ENCODE assay signal across 8 mouse cellular contexts in genomic region chr1:135770896-135771572, GRCm38 (mm10). TPM values are rescaled to one million over a fixed set of nuclear protein-coding genes. Genes with fewer than 3 reads are reported as not detected.
DNase-seq lines count a peak whose midpoint lies in the region; ATAC-seq and TF ChIP-seq lines count a peak whose summit lies in the region.

No protein-coding gene starts in this region.

- H3K9me3 ChIP-seq in kidney, embryonic 15.5 days (replicated peaks) = no peaks in the 10 kb centered on the region
- H3K9me3 ChIP-seq in heart, embryonic 14.5 days (ENCODE audit: control insufficient read depth, low read length) = no peaks in the 10 kb centered on the region
- H3K9me3 ChIP-seq in liver, embryonic 12.5 days (replicated peaks) = no peaks in the 10 kb centered on the region

- no peak overlapping the region for H3K4me2 ChIP-seq in kidney, embryonic 15.5 days
- H3K4me2 ChIP-seq in heart, embryonic 14.5 days (ENCODE audit: low read length) = peak overlapping the region; percentile 9
- H3K4me2 ChIP-seq in liver, embryonic 12.5 days = no peak overlapping the region

- no peak overlapping the region for H3K4me3 ChIP-seq in kidney, embryonic 15.5 days (replicated peaks)
- H3K4me3 ChIP-seq in bone marrow macrophage, adult 2 months (ENCODE audit: insufficient read depth, low read length) = no peak overlapping the region
- H3K4me3 ChIP-seq in heart, embryonic 14.5 days (ENCODE audit: control insufficient read depth in 1 of 2, insufficient read depth in 1 of 2, low read depth in 1 of 2, low read length in 2 of 2) = no peak overlapping the region
- no peak overlapping the region for H3K4me3 ChIP-seq in liver, embryonic 12.5 days

- WGBS in kidney, embryonic 15.5 days = 39% methylated on average over 12 of the region's 12 CpGs
- WGBS in heart, embryonic 14.5 days = 28% methylated on average over 12 of the region's 12 CpGs
- WGBS in liver, embryonic 12.5 days (ENCODE audit: insufficient replicate concordance) = 37% methylated on average over 12 of the region's 12 CpGs

- peak overlapping the region; percentile 34 for H3K27ac ChIP-seq in kidney, embryonic 15.5 days
- H3K27ac ChIP-seq in bone marrow macrophage, adult 2 months (ENCODE audit: insufficient read depth, low read depth, low read length) = 0 out of 2 replicates have a peak overlapping the region, but pooled peaks have one; percentile 6
- H3K27ac ChIP-seq in heart, embryonic 14.5 days (replicated peaks in 1 of 2; ENCODE audit: control insufficient read depth in 1 of 2, insufficient read depth in 1 of 2, low read depth in 2 of 2, low read length in 2 of 2) = peak overlapping the region; percentile 55 to 76
- no peak overlapping the region for H3K27ac ChIP-seq in liver, embryonic 12.5 days

- DNase-seq in kidney, adult 9 months = no peak
- DNase-seq in lung, postnatal 4 days = peak; percentile 65 to 74
- DNase-seq in frontal cortex, postnatal 25 days (ENCODE audit: low spot score in 2 of 2) = no peak
- DNase-seq in embryo, embryonic 9.5 days (ENCODE audit: extremely low spot score) = no peak

- H3K27me3 ChIP-seq in kidney, embryonic 15.5 days = no peaks in the 10 kb centered on the region
- no peaks in the 10 kb centered on the region for H3K27me3 ChIP-seq in heart, embryonic 14.5 days (ENCODE audit: control insufficient read depth, insufficient read depth, low read length)
- peaks cover 58% of the 10 kb centered on the region for H3K27me3 ChIP-seq in liver, embryonic 12.5 days (replicated peaks)

- peaks cover 73% of the 10 kb centered on the region for H3K4me1 ChIP-seq in kidney, embryonic 15.5 days
- H3K4me1 ChIP-seq in bone marrow macrophage, adult 2 months (ENCODE audit: control insufficient read depth, insufficient read depth, low read length) = peaks cover 27% of the 10 kb centered on the region
- peaks cover 38 to 45% of the 10 kb centered on the region in 2 experiments for H3K4me1 ChIP-seq in heart, embryonic 14.5 days (ENCODE audit: control insufficient read depth in 2 of 2, insufficient read depth in 2 of 2, low read length in 2 of 2)
- H3K4me1 ChIP-seq in liver, embryonic 12.5 days = peaks cover 45% of the 10 kb centered on the region

- H3K36me3 ChIP-seq in kidney, embryonic 15.5 days = peaks cover 25% of the 10 kb centered on the region
- peaks cover 30% of the 10 kb centered on the region for H3K36me3 ChIP-seq in heart, embryonic 14.5 days (ENCODE audit: control insufficient read depth, insufficient read depth, low read length)
- H3K36me3 ChIP-seq in liver, embryonic 12.5 days = peaks cover 12% of the 10 kb centered on the region

- no peak for ATAC-seq in kidney, embryonic 15.5 days (replicated peaks; ENCODE audit: low FRiP score)
- peak; percentile 66 for ATAC-seq in heart, embryonic 14.5 days (ENCODE audit: insufficient number of reproducible peaks, insufficient read depth, low FRiP score, low read depth)
- no peak for ATAC-seq in liver, embryonic 12.5 days

- TF ChIP-seq CTCF in bone marrow macrophage, adult 2 months (IDR thresholded peaks at IDR 0.05; ENCODE audit: low read depth, low read length) = no peak

- H3K9ac ChIP-seq in kidney, embryonic 15.5 days = 0 out of 2 replicates have a peak overlapping the region, but pooled peaks have one; percentile 3
- H3K9ac ChIP-seq in heart, embryonic 14.5 days (ENCODE audit: low read length) = peak overlapping the region; percentile 61
- no peak overlapping the region for H3K9ac ChIP-seq in liver, embryonic 12.5 days

- no peak for TF ChIP-seq POLR2A in bone marrow macrophage, adult 2 months (IDR thresholded peaks at IDR 0.05; ENCODE audit: borderline replicate concordance, low read depth, low read length)

RNA-seq across cellular contexts. Expression of gene Phlda3, which starts 5.1 kb away (rescaled TPM):
- polyA plus RNA-seq in kidney, embryonic 15.5 days (2015; fragmentation: Nextera tagmentation; extraction: Ambion mirVana) = 79.5 and 86.2 TPM in 2 replicates
- polyA plus RNA-seq in bone marrow macrophage, adult 2 months (2012; ENCODE audit: insufficient read depth, insufficient read length, missing spikeins) = 8.0 and 8.5 TPM in 2 replicates
- polyA plus RNA-seq in heart, embryonic 14.5 days (2014; fragmentation: Nextera tagmentation; extraction: Ambion mirVana) = 72.4 and 77.2 TPM in 2 replicates
- 11.4 and 11.9 TPM in 2 replicates for polyA plus RNA-seq in liver, embryonic 12.5 days (2016; fragmentation: Nextera tagmentation; extraction: Ambion mirVana)

RNA-seq across cellular contexts. Expression of gene Tnni1, which starts 8.2 kb away (rescaled TPM):
- 36.1 and 56.2 TPM in 2 replicates for polyA plus RNA-seq in kidney, embryonic 15.5 days (2015; fragmentation: Nextera tagmentation; extraction: Ambion mirVana)
- not detected in 2 replicates for polyA plus RNA-seq in bone marrow macrophage, adult 2 months (2012; ENCODE audit: insufficient read depth, insufficient read length, missing spikeins)
- 5,020 and 5,035 TPM in 2 replicates for polyA plus RNA-seq in heart, embryonic 14.5 days (2014; fragmentation: Nextera tagmentation; extraction: Ambion mirVana)
- polyA plus RNA-seq in liver, embryonic 12.5 days (2016; fragmentation: Nextera tagmentation; extraction: Ambion mirVana) = 10.5 and 12.9 TPM in 2 replicates

RNA-seq across cellular contexts. Expression of gene Lad1, which starts 47.4 kb away (rescaled TPM):
- 21.7 and 22.1 TPM in 2 replicates for polyA plus RNA-seq in kidney, embryonic 15.5 days (2015; fragmentation: Nextera tagmentation; extraction: Ambion mirVana)
- polyA plus RNA-seq in bone marrow macrophage, adult 2 months (2012; ENCODE audit: insufficient read depth, insufficient read length, missing spikeins) = 0.53 TPM in 1 of 2 replicates, not detected in the other
- 3.1 and 4.8 TPM in 2 replicates for polyA plus RNA-seq in heart, embryonic 14.5 days (2014; fragmentation: Nextera tagmentation; extraction: Ambion mirVana)
- polyA plus RNA-seq in liver, embryonic 12.5 days (2016; fragmentation: Nextera tagmentation; extraction: Ambion mirVana) = 0.26 and 0.79 TPM in 2 replicates

RNA-seq across cellular contexts. Expression of gene Csrp1, which starts 51.2 kb away (rescaled TPM):
- polyA plus RNA-seq in kidney, embryonic 15.5 days (2015; fragmentation: Nextera tagmentation; extraction: Ambion mirVana) = 119 and 137 TPM in 2 replicates
- 70.9 and 80.8 TPM in 2 replicates for polyA plus RNA-seq in bone marrow macrophage, adult 2 months (2012; ENCODE audit: insufficient read depth, insufficient read length, missing spikeins)
- 133 and 220 TPM in 2 replicates for polyA plus RNA-seq in heart, embryonic 14.5 days (2014; fragmentation: Nextera tagmentation; extraction: Ambion mirVana)
- polyA plus RNA-seq in liver, embryonic 12.5 days (2016; fragmentation: Nextera tagmentation; extraction: Ambion mirVana) = 56.2 and 60.7 TPM in 2 replicates

Comparison
In these comparisons a context has a peak if more than half of its experiments do, and no peak if none do; other contexts are left out.
1. DNase-seq: peak in lung, postnatal 4 days (2 of 2); none in kidney, adult 9 months (single experiment), frontal cortex, postnatal 25 days (0 of 2) and embryo, embryonic 9.5 days (single experiment).
2. RNA of gene Tnni1, which starts 8.2 kb away (polyA plus RNA-seq): 5,020 to 5,035 TPM in heart, embryonic 14.5 days; 36.1 to 56.2 TPM in kidney, embryonic 15.5 days, 10.5 to 12.9 TPM in liver, embryonic 12.5 days and not detected in bone marrow macrophage, adult 2 months; every median in the first group is over 10 times any median in the second.